Comparison of ENCODE assay signal across 10 mouse cellular contexts in the genomic region with DNA sequence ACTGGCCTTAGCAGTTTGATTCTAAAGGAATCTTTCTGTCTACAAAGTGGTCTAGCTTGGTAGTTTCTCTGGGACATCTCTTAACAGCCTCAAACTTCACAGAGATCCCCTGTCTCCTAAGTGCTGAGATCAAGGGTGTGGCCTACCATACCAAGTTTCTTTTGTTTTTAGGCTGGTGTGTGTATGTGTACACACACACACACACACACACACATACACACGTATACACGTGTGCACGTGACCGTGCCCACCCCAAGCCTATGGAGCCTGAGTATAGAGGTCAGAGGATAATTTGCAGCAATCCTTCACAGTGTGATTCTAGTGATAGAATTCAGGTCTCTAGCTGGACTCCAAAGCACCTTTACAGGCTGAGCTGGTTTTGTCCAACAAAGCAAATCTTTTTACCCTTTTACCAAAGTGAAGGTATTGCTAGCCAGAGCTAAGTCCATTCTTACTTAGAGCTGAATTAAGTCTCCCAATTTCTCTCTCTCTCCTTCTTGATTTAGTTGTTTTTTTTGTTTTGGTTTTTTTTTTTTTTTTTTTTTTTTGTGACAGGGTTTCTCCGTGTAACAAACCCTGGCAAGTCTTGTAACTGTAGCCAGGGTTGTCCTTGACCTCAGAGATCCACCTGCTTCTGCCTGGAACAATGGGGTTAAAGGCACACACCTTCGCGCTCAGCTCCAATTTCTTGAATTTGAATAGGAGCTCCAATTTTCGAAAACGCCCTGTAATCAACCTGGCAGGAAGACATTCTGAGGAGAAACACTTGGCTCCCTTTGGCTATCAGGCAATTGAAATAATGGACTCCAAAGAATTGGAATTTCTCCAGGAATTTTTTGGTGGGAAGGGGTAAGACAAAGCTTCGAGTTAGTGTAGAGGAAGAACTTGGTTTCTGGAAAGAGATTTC. TPM values are rescaled to one million over a fixed set of nuclear protein-coding genes. Genes with fewer than 3 reads are reported as not detected.
DNase-seq lines count a peak whose midpoint lies in the region; ATAC-seq and TF ChIP-seq lines count a peak whose summit lies in the region.
"Had no signal": no experiment of that assay in that cellular context is flagged by ENCODE, and none has a peak within 500 bp of the region (broad histone marks: within the 10 kb centered on the region; RNA-seq: fewer than 3 reads in every experiment).

No protein-coding gene starts in this region.

- peaks cover 15% of the 10 kb centered on the region for H3K4me1 ChIP-seq in heart, postnatal 0 days (ENCODE audit: control insufficient read depth, insufficient read depth)
- H3K4me1 ChIP-seq in limb, embryonic 10.5 days: peaks cover 16% of the 10 kb centered on the region

- no peak for TF ChIP-seq EP300 in heart, postnatal 0 days (IDR thresholded peaks at IDR 0.05; ENCODE audit: low read depth)

- TF ChIP-seq CTCF in heart, postnatal 0 days (IDR thresholded peaks at IDR 0.05; ENCODE audit: low read depth): no peak

- peak overlapping the region; percentile 91; the same call in 1 of the 2 replicates for H3K4me2 ChIP-seq in heart, postnatal 0 days (ENCODE audit: low read depth, low read length)

- H3K4me3 ChIP-seq in heart, postnatal 0 days (ENCODE audit: low read depth, low read length): no peak overlapping the region
- peak overlapping the region; percentile 100; the same call in 1 of the 2 replicates for H3K4me3 ChIP-seq in limb, embryonic 10.5 days

- WGBS in heart, postnatal 0 days: 76% methylated on average over 10 of the region's 10 CpGs
- WGBS in limb, embryonic 10.5 days: 67% methylated on average over 10 of the region's 10 CpGs

- no peaks in the 10 kb centered on the region for H3K9me3 ChIP-seq in heart, postnatal 0 days (replicated peaks; ENCODE audit: control insufficient read depth, low read length)
- H3K9me3 ChIP-seq in limb, embryonic 10.5 days (replicated peaks): no peaks in the 10 kb centered on the region

- no peak for ATAC-seq in heart, postnatal 0 days (ENCODE audit: insufficient read depth, low read depth)
- ATAC-seq in granulocyte monocyte progenitor cell, adult 5-6 weeks (replicated peaks; ENCODE audit: poor library complexity, severe bottlenecking): no peak

- no peak overlapping the region for H3K9ac ChIP-seq in heart, postnatal 0 days (replicated peaks; ENCODE audit: low read depth, low read length)

- no peaks in the 10 kb centered on the region for H3K27me3 ChIP-seq in heart, postnatal 0 days (ENCODE audit: control insufficient read depth, insufficient read depth, low read length)
- H3K27me3 ChIP-seq in limb, embryonic 10.5 days (ENCODE audit: low read depth, poor library complexity, severe bottlenecking): no peaks in the 10 kb centered on the region

- 0 out of 2 replicates have a peak, but pooled peaks cover 3% of the 10 kb centered on the region for H3K36me3 ChIP-seq in heart, postnatal 0 days (replicated peaks; ENCODE audit: control insufficient read depth, insufficient read depth, low read length)
- peaks cover 23% of the 10 kb centered on the region for H3K36me3 ChIP-seq in limb, embryonic 10.5 days

- no peak for DNase-seq in heart, postnatal 0 days (ENCODE audit: low spot score)
- no peak for DNase-seq in heart, postnatal 14 days
- peak; percentile 76 for DNase-seq in A20 (ENCODE audit: low read depth, low spot score)
- DNase-seq in WW6 (ENCODE audit: low read depth, low spot score): peak; percentile 77
- DNase-seq in limb, embryonic 10.5 days (ENCODE audit: low spot score): no peak
- no peak for DNase-seq in left cerebral cortex, postnatal 36 days (ENCODE audit: low spot score in 2 of 2)
- DNase-seq in kidney, adult 18-20 months: no peak
- DNase-seq: right cerebral cortex, postnatal 4 days had no signal

- H3K27ac ChIP-seq in heart, postnatal 0 days (ENCODE audit: low read depth): no peak overlapping the region
- peak overlapping the region; percentile 98; the same call in 1 of the 2 replicates for H3K27ac ChIP-seq in limb, embryonic 10.5 days

- intact Hi-C loops in heart, postnatal 14 days (cut with DNase I): loop anchor here (1.0 kb wide), 1 partner anchor 94 kb away; no protein-coding TSS in a partner anchor
- intact Hi-C loops in left cerebral cortex, postnatal 36 days (cut with DNase I): no loop called here

RNA-seq across cellular contexts. Expression of a gene that starts 1.3 kb away (rescaled TPM):
- total RNA-seq in heart, postnatal 0 days (2014; rRNA removed; ENCODE audit: low replicate concordance): 9.4 and 22.2 TPM in 2 replicates
- polyA plus RNA-seq in heart, postnatal 0 days (2015; fragmentation: Nextera tagmentation; extraction: Ambion mirVana): 8.6 and 8.9 TPM in 2 replicates
- 1 to 10 TPM; 8.7 to 9.9 TPM for total RNA-seq in heart, postnatal 14 days (2021)
- 93.6 and 104 TPM in 2 replicates for polyA plus RNA-seq in limb, embryonic 10.5 days (2016; fragmentation: Nextera tagmentation; extraction: Ambion mirVana)
- total RNA-seq in left cerebral cortex, postnatal 36 days (2021): 10 to 100 TPM; 13.3 to 14.0 TPM
- 59.2 and 72.8 TPM in 2 replicates for total RNA-seq in granulocyte monocyte progenitor cell, adult 5-6 weeks (2014; fragmentation: Nextera tagmentation)
- 84.2 and 89.4 TPM in 2 replicates for total RNA-seq in granulocyte monocyte progenitor cell, adult 5-6 weeks (2017)

RNA-seq across cellular contexts. Expression of a gene that starts 52.7 kb away (rescaled TPM):
- total RNA-seq in heart, postnatal 0 days (2014; rRNA removed; ENCODE audit: low replicate concordance): not detected in 2 replicates
- polyA plus RNA-seq in heart, postnatal 0 days (2015; fragmentation: Nextera tagmentation; extraction: Ambion mirVana): not detected in 2 replicates
- not detected for total RNA-seq in heart, postnatal 14 days (2021)
- polyA plus RNA-seq in limb, embryonic 10.5 days (2016; fragmentation: Nextera tagmentation; extraction: Ambion mirVana): not detected in 2 replicates
- total RNA-seq in left cerebral cortex, postnatal 36 days (2021): not detected
- total RNA-seq in granulocyte monocyte progenitor cell, adult 5-6 weeks (2014; fragmentation: Nextera tagmentation): not detected in 2 replicates
- total RNA-seq in granulocyte monocyte progenitor cell, adult 5-6 weeks (2017): not detected in 2 replicates
- polyA plus RNA-seq: large intestine, adult 2 months had no signal

Comparison
In these comparisons a context has a peak if more than half of its experiments do, and no peak if none do; other contexts are left out.
1. DNase-seq: peak in A20 (single experiment) and WW6 (single experiment); none in heart, postnatal 0 days (single experiment), heart, postnatal 14 days (0 of 2), limb, embryonic 10.5 days (single experiment), left cerebral cortex, postnatal 36 days (0 of 2) and kidney, adult 18-20 months (single experiment).